Comparison of ENCODE assay signal across 8 mouse cellular contexts in genomic region chr13:112439105-112439818, GRCm38 (mm10). TPM values are rescaled to one million over a fixed set of nuclear protein-coding genes. Genes with fewer than 3 reads are reported as not detected.
DNase-seq lines count a peak whose midpoint lies in the region; ATAC-seq and TF ChIP-seq lines count a peak whose summit lies in the region.

No protein-coding gene starts in this region.

- peak overlapping the region; percentile 66 for H3K4me3 ChIP-seq in testis, adult 2 months (ENCODE audit: control insufficient read depth, low read depth, low read length)
- H3K4me3 ChIP-seq in embryonic facial prominence, embryonic 14.5 days (ENCODE audit: low read depth, low read length): peak overlapping the region; percentile 2; the same call in 1 of the 2 replicates
- H3K4me3 ChIP-seq in intestine, postnatal 0 days (ENCODE audit: low read depth, low read length): no peak overlapping the region
- no peak overlapping the region for H3K4me3 ChIP-seq in myocyte

- no peaks in the 10 kb centered on the region for H3K79me2 ChIP-seq in myocyte (ENCODE audit: control insufficient read depth, insufficient read depth)

- H3ac ChIP-seq in myocyte (ENCODE audit: control insufficient read depth, insufficient read length): no peak overlapping the region

- H3K36me3 ChIP-seq in testis, adult 2 months (ENCODE audit: control insufficient read depth, insufficient read depth, low read length): no peaks in the 10 kb centered on the region
- H3K36me3 ChIP-seq in embryonic facial prominence, embryonic 14.5 days (ENCODE audit: control insufficient read depth, insufficient read depth, low read length): no peaks in the 10 kb centered on the region
- no peaks in the 10 kb centered on the region for H3K36me3 ChIP-seq in intestine, postnatal 0 days (ENCODE audit: control insufficient read depth, insufficient read depth)
- no peaks in the 10 kb centered on the region for H3K36me3 ChIP-seq in myocyte (ENCODE audit: control insufficient read depth, insufficient read depth)

- no peak overlapping the region for H3K9ac ChIP-seq in embryonic facial prominence, embryonic 14.5 days (ENCODE audit: low read depth, low read length)
- H3K9ac ChIP-seq in intestine, postnatal 0 days (ENCODE audit: low read depth, low read length): no peak overlapping the region

- 0 out of 2 replicates have a peak, but pooled peaks cover 2% of the 10 kb centered on the region for H3K27me3 ChIP-seq in testis, adult 2 months (ENCODE audit: control insufficient read depth, insufficient read depth, low read length)
- no peaks in the 10 kb centered on the region for H3K27me3 ChIP-seq in embryonic facial prominence, embryonic 14.5 days (replicated peaks; ENCODE audit: control insufficient read depth, insufficient read depth, low read length)
- H3K27me3 ChIP-seq in intestine, postnatal 0 days (replicated peaks; ENCODE audit: control insufficient read depth, insufficient read depth, low read length): no peaks in the 10 kb centered on the region
- H3K27me3 ChIP-seq in myocyte (ENCODE audit: control insufficient read depth, insufficient read depth, insufficient read length): no peaks in the 10 kb centered on the region

- H3K27ac ChIP-seq in testis, adult 2 months (ENCODE audit: control insufficient read depth, insufficient read depth, low read depth, low read length): 0 out of 2 replicates have a peak overlapping the region, but pooled peaks have one; percentile 4
- H3K27ac ChIP-seq in embryonic facial prominence, embryonic 14.5 days (replicated peaks; ENCODE audit: low read depth, low read length): peak overlapping the region; percentile 12; the same call in 1 of the 2 replicates
- no peak overlapping the region for H3K27ac ChIP-seq in intestine, postnatal 0 days (ENCODE audit: low read depth, low read length)

- no peak for TF ChIP-seq CTCF in testis, adult 2 months (IDR thresholded peaks at IDR 0.05; ENCODE audit: control insufficient read depth, insufficient read depth, insufficient replicate concordance, low read depth, low read length)
- TF ChIP-seq CTCF in intestine, postnatal 0 days (IDR thresholded peaks at IDR 0.05; ENCODE audit: low read depth): no peak

- H3K4me2 ChIP-seq in embryonic facial prominence, embryonic 14.5 days (ENCODE audit: low read depth, low read length): peak overlapping the region; percentile 39
- peak overlapping the region; percentile 45 for H3K4me2 ChIP-seq in intestine, postnatal 0 days (replicated peaks; ENCODE audit: low read depth)
- H3K4me2 ChIP-seq in myocyte (ENCODE audit: low read depth): peak overlapping the region; percentile 16

- no peak for TF ChIP-seq POLR2A in testis, adult 2 months (IDR thresholded peaks at IDR 0.05; ENCODE audit: control insufficient read depth, low read depth, low read length)
- TF ChIP-seq POLR2A in myocyte (IDR thresholded peaks at IDR 0.05; ENCODE audit: insufficient read length, low read depth): no peak

- no peak for DNase-seq in testis, postnatal 10 days (ENCODE audit: low spot score)
- DNase-seq in embryonic facial prominence, embryonic 14.5 days (ENCODE audit: low spot score): peak; percentile 58
- DNase-seq in right cerebral cortex, postnatal 36 days (ENCODE audit: low spot score in 2 of 2): no peak
- no peak for DNase-seq in natural killer cell, adult 2 months (ENCODE audit: low spot score in 2 of 2)

- no peaks in the 10 kb centered on the region for H3K9me3 ChIP-seq in embryonic facial prominence, embryonic 14.5 days (ENCODE audit: control insufficient read depth, low read length)
- no peaks in the 10 kb centered on the region for H3K9me3 ChIP-seq in intestine, postnatal 0 days (ENCODE audit: control insufficient read depth)

- H3K4me1 ChIP-seq in testis, adult 2 months (ENCODE audit: control insufficient read depth, insufficient read depth, low read length): peaks cover 20% of the 10 kb centered on the region
- H3K4me1 ChIP-seq in embryonic facial prominence, embryonic 14.5 days (ENCODE audit: control insufficient read depth, insufficient read depth, low read length): peaks cover 17% of the 10 kb centered on the region
- 0 out of 2 replicates have a peak, but pooled peaks cover 5% of the 10 kb centered on the region for H3K4me1 ChIP-seq in intestine, postnatal 0 days (replicated peaks; ENCODE audit: control insufficient read depth, insufficient read depth, low read length)

- peak; percentile 60; the same call in 1 of the 2 replicates for ATAC-seq in embryonic facial prominence, embryonic 14.5 days (ENCODE audit: low read depth)
- no peak for ATAC-seq in intestine, postnatal 0 days
- no peak for ATAC-seq in cerebellum, adult (ENCODE audit: insufficient number of reproducible peaks, low FRiP score, low TSS enrichment)

- 33% methylated on average over 15 of the region's 15 CpGs for WGBS in embryonic facial prominence, embryonic 14.5 days
- WGBS in intestine, postnatal 0 days: 37% methylated on average over 15 of the region's 15 CpGs

TF ChIP-seq in myocyte, 11 proteins besides CTCF, POLR2A, EP300 and RAD21:
- no peak for TF ChIP-seq MYOD1 (IDR thresholded peaks at IDR 0.05; ENCODE audit: control insufficient read depth in 1 of 3, insufficient read length in 2 of 3, low read depth in 2 of 3)

RNA-seq across cellular contexts. Expression of gene Il6st, which starts 24.6 kb away (rescaled TPM):
- polyA plus RNA-seq in testis, adult 2 months (2012; rRNA removed): 3.9 and 4.0 TPM in 2 replicates
- polyA plus RNA-seq in embryonic facial prominence, embryonic 14.5 days (2014; fragmentation: Nextera tagmentation; extraction: Ambion mirVana): 43.2 and 47.4 TPM in 2 replicates
- polyA plus RNA-seq in intestine, postnatal 0 days (2015; fragmentation: Nextera tagmentation; extraction: Ambion mirVana): 19.6 and 20.5 TPM in 2 replicates
- polyA plus RNA-seq in myocyte (2012; fragmentation: generic; extraction: Trizol): 50.6 TPM

Comparison
In these comparisons a context has a peak if more than half of its experiments do, and no peak if none do; other contexts are left out.
1. H3K4me3 ChIP-seq: peak in testis, adult 2 months (single experiment) and embryonic facial prominence, embryonic 14.5 days (single experiment); none in intestine, postnatal 0 days (single experiment) and myocyte (single experiment).
2. Peak in every context shown above with its lines, with median percentiles within 50 percentile points of each other: H3K4me2 ChIP-seq.